Mouse (Mus musculus) hindbrain, embryonic 14.5 days (tissue): ENCODE results near the gene Zcchc3. TPM values are rescaled to one million over a fixed set of nuclear protein-coding genes. Genes with fewer than 3 reads are reported as not detected.

Source experiments
- ATAC-seq: fragments of 200-750 bp; cut with Nextera tagmentation; 2 replicates; pipeline ENCODE4 v1.8.0; 2017; ENCODE audit warnings: moderate number of reproducible peaks, mild to moderate bottlenecking, moderate TSS enrichment, moderate library complexity; ENCODE audit not compliant: low FRiP score
- DNase-seq: peaks from one replicate; pipeline ENCODE4 v3.0.0-alpha.2; 2015; ENCODE audit warnings: low spot score
- H3K27ac ChIP-seq: fragments of 300-500 bp; sonication (generic); 2 replicates; pipeline ENCODE4 v1.5.1; 2014; ENCODE audit warnings: mild to moderate bottlenecking, moderate library complexity
- H3K27me3 ChIP-seq: fragments of 300-500 bp; sonication (generic); 2 replicates; pipeline ENCODE4 v1.6.1; 2014; ENCODE audit warnings: mild to moderate bottlenecking, low read length, mixed read lengths; ENCODE audit not compliant: control insufficient read depth, insufficient read depth
- H3K36me3 ChIP-seq: fragments of 300-500 bp; sonication (generic); replicated peaks from 2 replicates; pipeline ENCODE4 v1.6.1; 2014; ENCODE audit not compliant: control insufficient read depth, insufficient read depth
- H3K4me1 ChIP-seq: fragments of 300-500 bp; sonication (generic); replicated peaks from 2 replicates; pipeline ENCODE4 v1.6.1; 2014; ENCODE audit warnings: antibody characterized with exemption, low read length, mixed read lengths; ENCODE audit not compliant: control insufficient read depth, insufficient read depth
- H3K4me2 ChIP-seq: fragments of 300-500 bp; sonication (generic); replicated peaks from 2 replicates; pipeline ENCODE4 v1.6.1; 2014; ENCODE audit warnings: mild to moderate bottlenecking, moderate library complexity
- H3K4me3 ChIP-seq: fragments of 300-500 bp; sonication (generic); replicated peaks from 2 replicates; pipeline ENCODE4 v1.5.1; 2014; ENCODE audit warnings: mild to moderate bottlenecking, low read length
- H3K9ac ChIP-seq: fragments of 300-500 bp; sonication (generic); 2 replicates; pipeline ENCODE4 v1.6.1; 2014
- H3K9me3 ChIP-seq: fragments of 300-500 bp; sonication (generic); 2 replicates; pipeline ENCODE4 v1.6.1; 2016; ENCODE audit warnings: low read length; ENCODE audit not compliant: control insufficient read depth
- WGBS: fragments of 180-500 bp; shearing (Covaris S2); extraction: QIAGEN DNeasy Blood & Tissue Kit; methylation state at CpG from one replicate; pipeline ENCODE4 v1.1.7; 2014; 5-methylcytosine and 5-hydroxymethylcytosine counted together
- polyA plus RNA-seq: library from polyadenylated mRNA; unstranded; fragments of >200 nt; fragmentation: Nextera tagmentation; extraction: Ambion mirVana; gene quantifications from 2 replicates; pipeline ENCODE4 v1.2.1, GENCODE M21; 2014

Gene Zcchc3
- polyA plus RNA-seq, 1 experiment from 2014 or later, result 16.5 TPM

GRCm38 (mm10) chr2:152413158-152413764, 1.6 kb downstream of the Zcchc3 start:
- H3K27ac ChIP-seq, result peak overlapping the region; percentile 92
- DNase-seq (no peak), ATAC-seq (no peak)
- peaks cover 34% of the 10 kb centered on the region for H3K4me1 ChIP-seq
- H3K4me3 ChIP-seq, result peak overlapping the region; percentile 90
- WGBS, result 1% methylated on average over 21 of the region's 21 CpGs
- H3K4me2 ChIP-seq, result peak overlapping the region; percentile 98
- no peaks in the 10 kb centered on the region for H3K27me3 ChIP-seq
- no peaks in the 10 kb centered on the region for H3K36me3 ChIP-seq
- peaks cover 4% of the 10 kb centered on the region; the same call in 1 of the 2 replicates for H3K9me3 ChIP-seq
- peak overlapping the region; percentile 86 for H3K9ac ChIP-seq

- Histone ChIP-seq H3K4me1 (peaks cover 34% of the 10 kb centered on the region), H3K27me3 (no peaks in the 10 kb centered on the region), H3K9me3 (peaks cover 4% of the 10 kb centered on the region; the same call in 1 of the 2 replicates), H3K27ac (peak overlapping the region; percentile 73), H3K36me3 (no peaks in the 10 kb centered on the region), H3K4me3 (peak overlapping the region; percentile 90), H3K4me2 (peak overlapping the region; percentile 98), H3K9ac (peak overlapping the region; percentile 86)
- 2% methylated on average over 15 of the region's 15 CpGs for WGBS
- DNase-seq, result no peak
- no peak for ATAC-seq
Measured at GRCm38 (mm10) chr2:152412526-152413157, 2.2 kb downstream of the Zcchc3 start.

GRCm38 (mm10) chr2:152411471-152411870, 3.4 kb downstream of the Zcchc3 start:
- peak overlapping the region; percentile 90 for H3K4me3 ChIP-seq
- H3K27ac ChIP-seq, result peak overlapping the region; percentile 93
- peak overlapping the region; percentile 98 for H3K4me2 ChIP-seq
- peaks cover 36% of the 10 kb centered on the region for H3K4me1 ChIP-seq
- no peak for ATAC-seq
- H3K27me3 ChIP-seq, result no peaks in the 10 kb centered on the region
- WGBS, result 5% methylated on average over 7 of the region's 7 CpGs
- H3K36me3 ChIP-seq, result no peaks in the 10 kb centered on the region
- peaks cover 4% of the 10 kb centered on the region; the same call in 1 of the 2 replicates for H3K9me3 ChIP-seq
- DNase-seq, result no peak
- peak overlapping the region; percentile 86 for H3K9ac ChIP-seq

- Histone ChIP-seq H3K36me3 (no peaks in the 10 kb centered on the region), H3K4me2 (peak overlapping the region; percentile 98), H3K4me1 (peaks cover 40% of the 10 kb centered on the region), H3K4me3 (peak overlapping the region; percentile 90), H3K27ac (peak overlapping the region; percentile 93), H3K27me3 (no peaks in the 10 kb centered on the region), H3K9me3 (no peaks in the 10 kb centered on the region), H3K9ac (peak overlapping the region; percentile 86)
- DNase-seq (peak; percentile 79), ATAC-seq (peak; percentile 44)
- WGBS, result under 1% methylated on average over 15 of the region's 15 CpGs
Measured at GRCm38 (mm10) chr2:152410971-152411371, 3.9 kb downstream of the Zcchc3 start.

- H3K4me2 ChIP-seq, result no peak overlapping the region
- 77% methylated on average over 6 of the region's 6 CpGs for WGBS
- H3K4me1 ChIP-seq, result peaks cover 42% of the 10 kb centered on the region
- H3K36me3 ChIP-seq, result no peaks in the 10 kb centered on the region
- no peaks in the 10 kb centered on the region for H3K27me3 ChIP-seq
- DNase-seq (no peak), ATAC-seq (no peak)
- peak overlapping the region; percentile 93 for H3K27ac ChIP-seq
- H3K9ac ChIP-seq, result no peak overlapping the region
- H3K9me3 ChIP-seq, result no peaks in the 10 kb centered on the region
- H3K4me3 ChIP-seq, result no peak overlapping the region
Measured at GRCm38 (mm10) chr2:152409781-152410180, 5.0 kb downstream of the Zcchc3 start.

GRCm38 (mm10) chr2:152406126-152406525, 8.7 kb downstream of the Zcchc3 start:
- Histone ChIP-seq H3K27ac (peak overlapping the region; percentile 86), H3K4me2 (peak overlapping the region; percentile 65), H3K9ac (peak overlapping the region; percentile 57), H3K4me3 (peak overlapping the region; percentile 31), H3K9me3 (no peaks in the 10 kb centered on the region), H3K36me3 (no peaks in the 10 kb centered on the region), H3K4me1 (peaks cover 26% of the 10 kb centered on the region), H3K27me3 (no peaks in the 10 kb centered on the region)
- DNase-seq (peak; percentile 89), ATAC-seq (peak; percentile 96)
- WGBS, result 0% methylated on average over 19 of the region's 19 CpGs

- Histone ChIP-seq H3K4me1 (peaks cover 32% of the 10 kb centered on the region), H3K36me3 (no peaks in the 10 kb centered on the region; the same call in 1 of the 2 replicates), H3K9ac (peak overlapping the region; percentile 96), H3K4me2 (peak overlapping the region; percentile 96), H3K27ac (peak overlapping the region; percentile 100), H3K27me3 (no peaks in the 10 kb centered on the region), H3K4me3 (peak overlapping the region; percentile 97), H3K9me3 (no peaks in the 10 kb centered on the region)
- peak; percentile 67 for DNase-seq
- WGBS, result 1% methylated on average over 13 of the region's 13 CpGs
- peak; percentile 22; the same call in 1 of the 2 replicates for ATAC-seq
Measured at GRCm38 (mm10) chr2:152399122-152399542, 15.7 kb downstream of the Zcchc3 start.

- no peaks in the 10 kb centered on the region for H3K9me3 ChIP-seq
- WGBS, result under 1% methylated on average over 38 of the region's 38 CpGs
Measured at GRCm38 (mm10) chr2:152398691-152399090, 16.1 kb downstream of the Zcchc3 start.

GRCm38 (mm10) chr2:152397680-152398435, 17.0 kb downstream of the Zcchc3 start, which contains the start of gene Sox12:
Gene Sox12, minus strand, starts transcription at chr2:152398063.
- H3K4me2 ChIP-seq, result peak within 1 kb of the TSS; percentile 96
- no peaks in the 10 kb centered on the region for H3K27me3 ChIP-seq
- ATAC-seq (peak; percentile 72), DNase-seq (peak; percentile 100)
- peak within 1 kb of the TSS; percentile 96 for H3K9ac ChIP-seq
- H3K4me1 ChIP-seq, result peaks cover 39% of the 10 kb centered on the region
- H3K4me3 ChIP-seq, result peak within 1 kb of the TSS; percentile 97
- H3K27ac ChIP-seq, result peak within 1 kb of the TSS; percentile 100
- under 1% methylated on average over 66 of the region's 104 CpGs for WGBS
- no peaks in the 10 kb centered on the region; the same call in 1 of the 2 replicates for H3K36me3 ChIP-seq
- H3K9me3 ChIP-seq, result no peaks in the 10 kb centered on the region

More at GRCm38 (mm10) chr2:152398691-152399090, 16.1 kb downstream of the Zcchc3 start:
- Histone ChIP-seq H3K36me3 (no peaks in the 10 kb centered on the region; the same call in 1 of the 2 replicates), H3K27ac (peak overlapping the region; percentile 100), H3K27me3 (no peaks in the 10 kb centered on the region), H3K4me1 (peaks cover 36% of the 10 kb centered on the region), H3K9ac (peak overlapping the region; percentile 96), H3K4me3 (peak overlapping the region; percentile 97), H3K4me2 (peak overlapping the region; percentile 96)
- peak; percentile 78 for ATAC-seq
- peak; percentile 89 for DNase-seq
